ENCODE assay signal across 8 mouse cellular contexts in the genomic region with DNA sequence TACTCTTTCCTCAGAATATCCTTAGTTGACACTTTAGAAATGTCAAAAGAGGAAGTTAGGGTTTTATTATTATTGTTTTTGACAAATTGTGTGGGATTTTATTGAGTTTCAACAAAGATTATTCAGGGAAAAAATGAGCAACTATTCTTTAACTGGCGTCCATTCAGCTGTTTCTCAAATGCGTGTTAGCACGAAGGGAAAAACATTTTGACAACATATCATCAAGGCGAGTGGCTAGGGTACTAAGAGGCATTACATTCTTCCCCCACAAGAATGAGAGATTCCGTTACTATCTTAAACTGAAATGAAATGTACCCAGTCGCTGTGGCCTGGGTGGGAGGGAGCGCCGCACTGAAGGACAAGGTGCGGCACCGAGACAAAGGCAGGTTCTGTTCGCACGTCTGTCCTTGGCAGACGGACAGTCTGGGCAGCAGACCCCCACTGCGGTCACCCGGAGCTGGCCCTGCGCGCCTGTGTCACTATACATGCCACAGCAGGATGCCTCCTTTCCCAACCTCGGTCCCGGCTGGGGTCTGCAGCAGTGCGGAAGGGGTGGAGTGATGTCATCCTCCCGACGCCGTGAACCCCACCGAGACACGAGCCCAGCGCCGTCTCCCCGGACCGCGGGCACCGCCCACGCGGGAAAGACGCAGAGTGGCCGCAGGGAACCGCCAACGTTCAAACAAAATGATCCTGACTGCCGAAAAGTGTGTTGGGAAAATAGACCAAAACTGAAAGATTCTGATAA. TPM values are rescaled to one million over a fixed set of nuclear protein-coding genes. Genes with fewer than 3 reads are reported as not detected.
DNase-seq lines count a peak whose midpoint lies in the region; ATAC-seq lines count a peak whose summit lies in the region.
"Not testable (repeated sequence)": the region's sequence is repeated elsewhere in the genome, so short reads cannot be mapped to it uniquely, and the experiment has no call there.

No protein-coding gene starts in this region.

- peak; percentile 3 for DNase-seq in adipocyte (ENCODE audit: low spot score)
- peak; percentile 6 for DNase-seq in embryo, embryonic 10.5 days (ENCODE audit: low spot score)
- DNase-seq in gastrocnemius, postnatal 36 days = peak; percentile 28 to 57
- DNase-seq in left cerebral cortex, postnatal 36 days (ENCODE audit: low spot score in 2 of 2) = peak; percentile 72 to 76
- peak; percentile 86 to 88 for DNase-seq in right cerebral cortex, postnatal 10 days (ENCODE audit: low spot score in 2 of 2)
- DNase-seq in urinary bladder, postnatal 4 days (ENCODE audit: low spot score in 2 of 2) = peak; percentile 62 to 67

- H3K4me1 ChIP-seq in megakaryocyte, embryonic 14.5 days = not testable (repeated sequence)

- intact Hi-C loops in gastrocnemius, postnatal 36 days (cut with DNase I); left cerebral cortex, postnatal 36 days (cut with DNase I): not testable (repeated sequence)

- H3K27me3 ChIP-seq in megakaryocyte, embryonic 14.5 days (replicated peaks) = not testable (repeated sequence)

- H3K9me3 ChIP-seq in megakaryocyte, embryonic 14.5 days = not testable (repeated sequence)

- H3K36me3 ChIP-seq in megakaryocyte, embryonic 14.5 days (replicated peaks; ENCODE audit: low read length) = not testable (repeated sequence)

- ATAC-seq in inflammation-experienced regulatory T-cells, adult 6 months = peak; percentile 10

- peak overlapping the region; percentile 88 for H3K4me3 ChIP-seq in megakaryocyte, embryonic 14.5 days (replicated peaks)

RNA-seq across cellular contexts. Expression of gene Dynlt1a, which starts 0.7 kb away (rescaled TPM):
- total RNA-seq in gastrocnemius, postnatal 36 days (2021) = 1 to 10 TPM; 2.0 to 4.0 TPM
- polyA plus RNA-seq in inflammation-experienced regulatory T-cells, adult 6 months (2017; shearing (Covaris generic)) = 10 to 100 TPM in 2 of 3 experiments, 1 to 10 TPM in 1; 8.0 to 12.3 (median 10.7) TPM
- 10 to 100 TPM in 1 of 2 experiments, 1 to 10 TPM in 1; 8.9 to 13.8 TPM for total RNA-seq in left cerebral cortex, postnatal 36 days (2021)
- polyA plus RNA-seq in megakaryocyte, embryonic 14.5 days (2012; ENCODE audit: insufficient read depth, low replicate concordance) = 0.59 TPM in 1 of 2 replicates, not detected in the other

RNA-seq across cellular contexts. Expression of gene Tmem181a, which starts 59.9 kb away (rescaled TPM):
- 1 to 10 TPM; 3.8 to 4.5 TPM for total RNA-seq in gastrocnemius, postnatal 36 days (2021)
- polyA plus RNA-seq in inflammation-experienced regulatory T-cells, adult 6 months (2017; shearing (Covaris generic)) = 10 to 100 TPM; 15.2 to 18.8 (median 15.3) TPM
- 10 to 100 TPM; 62.0 to 70.5 TPM for total RNA-seq in left cerebral cortex, postnatal 36 days (2021)
- 3.6 TPM in 1 of 2 replicates, not detected in the other for polyA plus RNA-seq in megakaryocyte, embryonic 14.5 days (2012; ENCODE audit: insufficient read depth, low replicate concordance)

Comparison
In these comparisons a context has a peak if more than half of its experiments do, and no peak if none do; other contexts are left out.
1. Peak in every context shown above with its lines: DNase-seq, ATAC-seq and H3K4me3 ChIP-seq.
2. DNase-seq: peak in every context shown above with its lines; median percentile 87 in right cerebral cortex, postnatal 10 days; 74 in left cerebral cortex, postnatal 36 days; 64 in urinary bladder, postnatal 4 days; 42 in gastrocnemius, postnatal 36 days; 6 in embryo, embryonic 10.5 days; 3 in adipocyte.
3. RNA of gene Tmem181a, which starts 59.9 kb away (total RNA-seq): 62.0 to 70.5 TPM in left cerebral cortex, postnatal 36 days; 3.8 to 4.5 TPM in gastrocnemius, postnatal 36 days; every median in the first group is over 10 times any median in the second.